Mouse (Mus musculus): ENCODE measurements around the gene D1Ertd622e. TPM values are rescaled to one million over a fixed set of nuclear protein-coding genes. Genes with fewer than 3 reads are reported as not detected.

The D1Ertd622e gene
- polyA plus RNA-seq, 1 experiment from 2014 or later: 18.6 TPM

DNA sequence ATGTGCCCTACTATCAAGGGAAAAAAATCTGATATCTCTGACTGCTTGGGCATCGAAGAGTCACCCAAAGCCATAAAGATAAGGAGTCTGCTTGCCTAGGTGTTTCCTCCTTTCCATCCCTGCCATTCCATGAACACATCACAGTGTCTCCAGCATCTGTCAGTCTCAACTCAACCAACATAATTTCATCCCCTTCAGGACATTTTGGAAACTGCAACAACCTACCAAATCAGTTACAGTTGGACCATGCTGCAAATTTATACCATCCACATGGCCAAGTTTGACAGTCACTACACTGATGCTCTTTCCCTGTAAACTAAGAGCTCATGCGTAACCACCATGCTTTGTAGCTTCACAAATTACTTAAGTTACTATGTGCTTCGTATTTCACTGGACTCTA is 85.3 kb downstream of the D1Ertd622e start:
- ATAC-seq (ENCODE audit: borderline replicate concordance, extremely low read depth, low FRiP score, low TSS enrichment): no peak

DNA sequence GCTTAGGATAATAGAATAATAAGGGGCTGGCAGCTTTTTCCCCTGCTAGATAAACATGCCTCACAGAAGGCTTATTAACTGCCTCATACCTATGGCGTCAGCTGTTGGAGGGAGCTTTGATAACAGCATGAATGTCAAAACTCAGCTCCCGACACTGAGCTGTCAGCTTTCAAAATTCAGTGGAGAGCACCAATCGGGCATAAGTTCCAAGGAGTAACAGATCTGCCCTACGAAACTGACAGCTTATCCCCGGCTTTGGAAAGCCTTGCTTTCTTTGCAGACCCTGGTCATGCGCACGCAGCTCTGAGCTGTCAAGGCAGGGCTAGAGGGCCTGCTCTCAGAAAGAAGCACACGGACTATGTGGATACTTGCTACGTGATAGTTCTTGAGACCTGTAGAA is 91.1 kb downstream of the D1Ertd622e start:
- Histone ChIP-seq H3K4me3 (no peak overlapping the region), H3K9me3 (no peaks in the 10 kb centered on the region), H3K9ac (no peak overlapping the region), H3K27ac (no peak overlapping the region), H3K4me1 (no peaks in the 10 kb centered on the region), H3K27me3 (no peaks in the 10 kb centered on the region), H3K4me2 (no peak overlapping the region), H3K36me3 (no peaks in the 10 kb centered on the region)
- no peak for ATAC-seq (ENCODE audit: borderline replicate concordance, extremely low read depth, low FRiP score, low TSS enrichment)
- 41% methylated on average over 9 of the region's 9 CpGs for WGBS

More for the DNA sequence above, 85.3 kb downstream of the D1Ertd622e start:
- Histone ChIP-seq H3K9ac (no peak overlapping the region), H3K4me2 (no peak overlapping the region), H3K36me3 (no peaks in the 10 kb centered on the region), H3K27ac (no peak overlapping the region), H3K4me1 (no peaks in the 10 kb centered on the region), H3K4me3 (no peak overlapping the region), H3K27me3 (no peaks in the 10 kb centered on the region), H3K9me3 (no peaks in the 10 kb centered on the region)
- WGBS: 84% methylated on average over 3 of the region's 3 CpGs

DNA sequence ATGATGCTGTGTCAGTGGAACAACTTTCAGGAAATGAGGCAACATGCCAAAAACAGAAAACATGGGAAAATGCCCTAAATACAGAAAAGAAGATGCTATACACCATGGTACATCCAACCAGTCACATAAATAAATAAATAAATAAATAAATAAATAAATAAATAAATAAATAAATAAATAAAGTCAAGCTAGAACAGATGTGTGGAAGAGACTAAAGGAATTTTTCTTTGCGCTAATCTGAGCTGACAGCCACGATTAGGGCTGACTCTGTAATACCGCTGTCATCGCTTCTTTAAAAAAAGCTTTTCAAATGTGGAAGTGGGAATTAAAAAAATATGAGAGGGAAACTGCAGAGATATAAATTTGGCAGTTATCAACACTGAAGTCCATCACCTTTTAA is 93.9 kb downstream of the D1Ertd622e start:
- Histone ChIP-seq H3K9me3 (no peaks in the 10 kb centered on the region), H3K27me3 (no peaks in the 10 kb centered on the region), H3K4me3 (no peak overlapping the region), H3K36me3 (no peaks in the 10 kb centered on the region), H3K9ac (no peak overlapping the region), H3K4me2 (no peak overlapping the region), H3K4me1 (no peaks in the 10 kb centered on the region), H3K27ac (no peak overlapping the region)
- no peak for ATAC-seq (ENCODE audit: borderline replicate concordance, extremely low read depth, low FRiP score, low TSS enrichment)
- 84% methylated on average over 4 of the region's 4 CpGs for WGBS

DNA sequence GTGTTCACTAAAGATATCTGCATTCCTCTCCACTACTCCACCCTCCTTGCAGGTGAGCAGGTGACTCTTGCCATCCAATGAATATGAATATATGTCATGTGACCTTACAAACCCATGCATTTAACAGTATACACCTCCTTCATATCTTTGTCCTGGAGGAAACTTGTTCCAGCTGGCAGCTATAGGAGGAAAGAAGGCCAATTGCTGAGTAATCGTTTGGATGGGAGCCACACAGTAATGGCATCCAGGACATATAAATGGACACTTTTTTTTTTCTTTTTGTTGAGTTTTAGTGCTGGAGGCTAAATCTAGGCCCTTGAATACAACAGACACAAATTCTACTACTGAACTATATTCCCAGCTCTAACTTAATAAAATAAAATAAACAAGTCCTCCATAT is 97.2 kb downstream of the D1Ertd622e start:
- Histone ChIP-seq H3K4me2 (no peak overlapping the region), H3K27me3 (no peaks in the 10 kb centered on the region), H3K4me3 (no peak overlapping the region), H3K36me3 (no peaks in the 10 kb centered on the region), H3K4me1 (no peaks in the 10 kb centered on the region), H3K27ac (no peak overlapping the region), H3K9me3 (no peaks in the 10 kb centered on the region), H3K9ac (no peak overlapping the region)
- 75% methylated on average over 1 of the region's 1 CpGs for WGBS
- ATAC-seq (ENCODE audit: borderline replicate concordance, extremely low read depth, low FRiP score, low TSS enrichment): no peak

DNA sequence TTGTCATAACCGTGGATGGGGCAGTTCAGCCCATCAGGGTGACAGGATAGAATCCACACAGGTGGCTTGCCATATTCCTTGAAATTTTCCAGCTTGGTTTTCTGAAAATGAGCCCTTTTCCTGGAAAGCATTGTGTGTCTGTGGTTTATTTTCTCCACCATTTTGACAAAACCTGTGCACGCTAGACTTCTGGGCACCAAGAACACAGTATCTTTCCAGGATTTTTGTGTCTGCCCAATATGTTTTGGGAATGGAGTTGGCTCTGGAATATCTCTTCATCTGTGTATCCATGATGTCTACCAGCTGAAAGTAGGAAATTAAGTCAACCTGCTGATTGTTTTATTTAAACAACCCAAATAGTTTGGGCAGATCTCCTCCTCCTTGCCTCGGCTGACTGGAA is 99.0 kb downstream of the D1Ertd622e start:
- H3K9me3 ChIP-seq: no peaks in the 10 kb centered on the region
- no peak overlapping the region for H3K27ac ChIP-seq
- H3K4me2 ChIP-seq: no peak overlapping the region
- no peak overlapping the region for H3K9ac ChIP-seq
- H3K27me3 ChIP-seq: no peaks in the 10 kb centered on the region
- H3K4me1 ChIP-seq: no peaks in the 10 kb centered on the region
- ATAC-seq (ENCODE audit: borderline replicate concordance, extremely low read depth, low FRiP score, low TSS enrichment): no peak
- H3K36me3 ChIP-seq: no peaks in the 10 kb centered on the region
- 76% methylated on average over 3 of the region's 3 CpGs for WGBS
- no peak overlapping the region for H3K4me3 ChIP-seq

Other genes with a start within 250 kb of the D1Ertd622e start
- gene Gin1, start 108.1 kb upstream of the D1Ertd622e start, polyA plus RNA-seq (2015; fragmentation: Nextera tagmentation; extraction: Ambion mirVana): 16.0 and 20.9 TPM in 2 replicates
- gene Ppip5k2, start 108.3 kb upstream of the D1Ertd622e start, polyA plus RNA-seq (2015; fragmentation: Nextera tagmentation; extraction: Ambion mirVana): 24.8 and 26.2 TPM in 2 replicates

All from lung, embryonic 15.5 days (tissue).